Mouse (Mus musculus): Measurements from ENCODE around the gene Cpm. TPM values are rescaled to one million over a fixed set of nuclear protein-coding genes. Genes with fewer than 3 reads are reported as not detected.

Gene Cpm
- total and polyA plus RNA-seq, 2 experiments = 0.80 to 1.4 TPM

DNA sequence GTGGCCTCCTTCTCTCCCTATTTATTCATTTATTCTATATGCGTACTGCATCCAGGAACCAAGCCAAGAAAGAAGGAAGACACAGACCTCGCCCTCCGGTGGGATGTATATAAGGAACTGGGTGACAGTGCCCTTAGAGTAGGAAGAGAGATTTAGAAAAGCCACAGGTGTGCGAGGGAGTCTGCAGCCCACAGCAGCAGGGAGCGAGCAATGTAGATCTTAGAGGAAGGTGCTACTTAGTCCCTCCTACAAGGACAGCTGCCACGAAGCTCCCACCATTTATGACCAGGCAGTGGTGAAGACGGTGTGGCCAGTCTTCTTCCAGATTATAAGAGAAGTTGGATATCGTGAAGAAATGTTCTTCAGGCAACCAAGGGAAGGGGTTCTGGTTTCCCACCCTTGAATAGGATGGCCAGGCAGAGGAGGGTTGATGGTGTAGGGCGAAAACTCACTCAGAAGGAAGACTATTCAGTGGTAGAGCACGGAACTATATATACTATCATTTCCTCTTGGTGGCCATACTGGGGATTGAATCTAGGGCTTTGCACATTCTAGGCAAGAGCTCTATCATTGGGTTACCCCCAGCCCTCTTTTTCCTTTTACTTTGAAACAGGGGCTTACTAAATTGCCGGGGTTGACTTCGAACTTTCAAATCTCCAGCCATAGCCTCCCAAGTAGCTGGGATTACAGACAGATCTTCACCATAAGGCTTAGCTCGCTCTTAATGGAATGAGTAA is 42.8 kb downstream of the Cpm start:
- TF ChIP-seq CTCF (IDR thresholded peaks at IDR 0.05; ENCODE audit: low read depth, low read length) (no peak), POLR2A (IDR thresholded peaks at IDR 0.05; ENCODE audit: extremely low read depth, insufficient read depth, low read length) (no peak)
- Histone ChIP-seq H3K27ac (replicated peaks; ENCODE audit: insufficient read depth, low read depth, low read length) (no peak overlapping the region), H3K27me3 (ENCODE audit: control insufficient read depth, insufficient read depth, low read length) (no peaks in the 10 kb centered on the region), H3K36me3 (ENCODE audit: control insufficient read depth, insufficient read depth, low read length) (no peaks in the 10 kb centered on the region), H3K79me2 (ENCODE audit: control insufficient read depth, insufficient read depth, low read length) (no peaks in the 10 kb centered on the region), H3K4me3 (ENCODE audit: insufficient read depth, low read depth, low read length) (no peak overlapping the region), H3K9ac (ENCODE audit: low read depth, low read length) (no peak overlapping the region), H3K4me1 (ENCODE audit: control insufficient read depth, insufficient read depth, low read length) (peaks cover 2% of the 10 kb centered on the region; the same call in 1 of the 2 replicates)
- 92% methylated on average over 13 of the region's 13 CpGs for WGBS
- no peak for DNase-seq (ENCODE audit: extremely low read depth, low read depth, low spot score)

DNA sequence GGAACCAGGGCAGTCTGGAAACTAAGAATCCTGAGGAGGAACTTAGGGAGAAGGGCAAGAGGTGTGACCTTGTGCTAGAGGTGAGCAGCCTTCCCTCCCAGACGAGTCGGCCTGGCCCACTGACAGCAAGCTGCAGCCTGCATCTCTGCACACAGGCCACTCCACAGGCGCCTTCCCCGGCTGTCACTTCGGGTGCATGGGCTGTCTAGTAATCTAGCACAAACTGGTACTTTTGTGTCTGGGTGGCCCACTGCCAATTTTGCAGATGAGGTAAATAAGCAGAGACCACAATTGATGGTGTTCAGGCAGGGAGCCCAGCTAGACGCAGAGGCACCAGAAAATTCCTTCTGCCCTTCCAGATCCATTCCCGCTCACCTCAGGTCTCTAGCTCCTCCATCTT is 43.4 kb downstream of the Cpm start:
- no peak for TF ChIP-seq CTCF (IDR thresholded peaks at IDR 0.05; ENCODE audit: low read depth, low read length)
- TF ChIP-seq POLR2A (IDR thresholded peaks at IDR 0.05; ENCODE audit: extremely low read depth, insufficient read depth, low read length) = no peak
- no peaks in the 10 kb centered on the region for H3K27me3 ChIP-seq (ENCODE audit: control insufficient read depth, insufficient read depth, low read length)
- no peak overlapping the region for H3K4me3 ChIP-seq (ENCODE audit: insufficient read depth, low read depth, low read length)
- H3K9ac ChIP-seq (ENCODE audit: low read depth, low read length) = no peak overlapping the region
- H3K4me1 ChIP-seq (ENCODE audit: control insufficient read depth, insufficient read depth, low read length) = peaks cover 2% of the 10 kb centered on the region; the same call in 1 of the 2 replicates
- DNase-seq (ENCODE audit: extremely low read depth, low read depth, low spot score) = no peak
- no peak overlapping the region for H3K27ac ChIP-seq (replicated peaks; ENCODE audit: insufficient read depth, low read depth, low read length)
- WGBS = 74% methylated on average over 7 of the region's 7 CpGs
- no peaks in the 10 kb centered on the region for H3K79me2 ChIP-seq (ENCODE audit: control insufficient read depth, insufficient read depth, low read length)
- no peaks in the 10 kb centered on the region for H3K36me3 ChIP-seq (ENCODE audit: control insufficient read depth, insufficient read depth, low read length)

DNA sequence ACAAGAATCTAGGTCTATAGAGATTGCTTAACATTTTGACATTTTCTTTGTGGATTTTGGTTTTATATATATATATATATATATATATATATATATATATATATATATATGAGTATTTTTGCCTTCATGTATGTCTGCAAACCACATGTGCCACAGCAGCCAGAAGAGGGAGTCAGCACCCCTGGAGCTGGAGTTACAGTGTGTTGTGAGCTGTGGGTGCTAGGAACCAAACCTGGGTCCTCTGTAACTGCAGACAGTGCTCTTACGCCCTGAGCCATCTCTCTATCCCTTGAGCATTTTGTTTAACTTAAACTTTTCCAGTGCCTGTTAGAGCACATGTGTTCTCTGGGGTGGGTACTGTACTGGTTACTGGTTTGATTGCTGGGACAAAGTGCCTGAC is 44.6 kb downstream of the Cpm start:
- H3K4me1 ChIP-seq (ENCODE audit: control insufficient read depth, insufficient read depth, low read length) = peaks cover 2% of the 10 kb centered on the region; the same call in 1 of the 2 replicates
- H3K36me3 ChIP-seq (ENCODE audit: control insufficient read depth, insufficient read depth, low read length) = no peaks in the 10 kb centered on the region
- 95% methylated on average over 1 of the region's 1 CpGs for WGBS
- no peak overlapping the region for H3K9ac ChIP-seq (ENCODE audit: low read depth, low read length)
- no peak overlapping the region for H3K27ac ChIP-seq (replicated peaks; ENCODE audit: insufficient read depth, low read depth, low read length)
- no peak overlapping the region for H3K4me3 ChIP-seq (ENCODE audit: insufficient read depth, low read depth, low read length)
- H3K79me2 ChIP-seq (ENCODE audit: control insufficient read depth, insufficient read depth, low read length) = no peaks in the 10 kb centered on the region
- TF ChIP-seq POLR2A (IDR thresholded peaks at IDR 0.05; ENCODE audit: extremely low read depth, insufficient read depth, low read length) (no peak), CTCF (IDR thresholded peaks at IDR 0.05; ENCODE audit: low read depth, low read length) (no peak)
- H3K27me3 ChIP-seq (ENCODE audit: control insufficient read depth, insufficient read depth, low read length) = no peaks in the 10 kb centered on the region
- no peak for DNase-seq (ENCODE audit: extremely low read depth, low read depth, low spot score)

DNA sequence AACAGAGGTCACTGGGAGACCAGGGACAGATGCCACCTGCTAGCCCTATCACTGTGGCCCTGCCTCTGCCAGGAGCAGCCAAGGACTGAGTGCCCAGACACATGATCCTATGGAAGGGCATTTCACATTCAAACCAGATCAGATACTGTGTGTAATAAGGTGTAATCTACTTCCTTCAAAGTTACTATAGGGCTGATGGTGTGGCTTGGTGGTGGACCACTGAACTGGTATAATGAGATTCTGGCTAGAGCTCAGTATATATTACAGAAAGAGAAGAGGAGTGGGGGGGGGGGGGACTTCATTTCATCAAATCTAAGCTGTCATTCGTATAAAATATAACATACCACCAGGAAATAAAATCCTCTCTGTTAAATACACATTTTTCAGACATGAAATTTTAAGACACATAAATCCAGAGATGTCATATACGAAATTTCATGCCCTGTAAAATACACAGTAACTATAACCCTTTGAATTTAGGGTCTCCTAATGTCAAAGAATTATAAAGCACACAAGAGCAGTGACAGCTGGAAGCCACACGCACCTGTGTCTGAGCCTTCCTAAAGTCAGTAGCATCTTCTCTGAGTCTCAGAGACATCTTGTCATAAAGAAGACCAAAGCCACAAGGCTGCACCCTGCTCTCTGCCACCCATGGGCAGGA is 45.2 kb downstream of the Cpm start:
- H3K36me3 ChIP-seq (ENCODE audit: control insufficient read depth, insufficient read depth, low read length) = no peaks in the 10 kb centered on the region
- no peaks in the 10 kb centered on the region for H3K27me3 ChIP-seq (ENCODE audit: control insufficient read depth, insufficient read depth, low read length)
- H3K27ac ChIP-seq (replicated peaks; ENCODE audit: insufficient read depth, low read depth, low read length) = no peak overlapping the region
- TF ChIP-seq POLR2A (IDR thresholded peaks at IDR 0.05; ENCODE audit: extremely low read depth, insufficient read depth, low read length) = no peak
- TF ChIP-seq CTCF (IDR thresholded peaks at IDR 0.05; ENCODE audit: low read depth, low read length) = no peak
- no peak for DNase-seq (ENCODE audit: extremely low read depth, low read depth, low spot score)
- no peak overlapping the region for H3K9ac ChIP-seq (ENCODE audit: low read depth, low read length)
- H3K4me3 ChIP-seq (ENCODE audit: insufficient read depth, low read depth, low read length) = no peak overlapping the region
- WGBS = 93% methylated on average over 3 of the region's 3 CpGs
- peaks cover under 1% of the 10 kb centered on the region; the same call in 1 of the 2 replicates for H3K4me1 ChIP-seq (ENCODE audit: control insufficient read depth, insufficient read depth, low read length)
- no peaks in the 10 kb centered on the region for H3K79me2 ChIP-seq (ENCODE audit: control insufficient read depth, insufficient read depth, low read length)

DNA sequence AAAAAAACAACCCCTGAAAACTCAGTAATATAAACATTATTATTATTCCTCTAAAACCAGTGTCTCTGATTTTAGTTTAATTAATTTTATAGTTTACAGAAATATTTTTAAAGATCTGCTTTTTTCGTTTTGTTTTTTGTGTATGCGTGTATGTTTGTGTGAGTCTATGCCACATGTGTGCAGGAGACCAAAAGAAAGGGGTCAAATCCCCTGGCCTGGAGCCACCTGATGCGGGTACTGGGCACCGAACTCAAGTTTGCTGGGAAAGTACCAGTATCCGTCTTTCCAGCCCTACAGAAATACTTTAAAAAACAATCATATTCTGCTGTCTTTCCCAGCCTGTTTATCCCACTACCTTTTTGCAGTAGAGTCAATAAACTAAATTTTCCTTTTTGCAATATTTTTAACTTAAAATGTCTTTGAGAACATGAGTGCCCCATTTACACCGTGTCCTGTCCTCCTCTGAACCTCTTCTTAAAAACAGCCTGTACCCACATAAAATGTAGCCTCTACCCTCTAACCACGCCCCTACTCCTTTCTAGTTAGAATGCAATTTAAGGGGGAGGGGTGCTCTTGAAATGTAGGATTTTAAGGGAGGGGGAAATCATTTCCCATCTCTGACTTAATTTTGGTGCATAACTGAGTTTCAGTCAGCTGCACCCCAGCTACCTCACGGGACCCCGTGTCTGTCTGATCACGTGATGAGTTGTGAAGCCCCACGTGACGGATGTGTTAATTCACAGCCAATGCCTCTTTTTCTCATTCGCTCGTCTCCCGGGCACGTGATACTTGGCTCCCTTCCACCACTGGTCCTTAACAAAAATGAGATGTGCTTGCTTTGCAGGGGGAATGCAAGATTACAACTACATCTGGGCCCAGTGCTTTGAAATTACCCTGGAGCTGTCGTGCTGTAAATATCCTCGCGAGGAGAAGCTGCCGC is 46.1 kb downstream of the Cpm start:
- TF ChIP-seq POLR2A (IDR thresholded peaks at IDR 0.05; ENCODE audit: extremely low read depth, insufficient read depth, low read length) (no peak), CTCF (IDR thresholded peaks at IDR 0.05; ENCODE audit: low read depth, low read length) (no peak)
- Histone ChIP-seq H3K4me1 (ENCODE audit: control insufficient read depth, insufficient read depth, low read length) (no peaks in the 10 kb centered on the region), H3K4me3 (ENCODE audit: insufficient read depth, low read depth, low read length) (no peak overlapping the region), H3K79me2 (ENCODE audit: control insufficient read depth, insufficient read depth, low read length) (no peaks in the 10 kb centered on the region), H3K36me3 (ENCODE audit: control insufficient read depth, insufficient read depth, low read length) (no peaks in the 10 kb centered on the region), H3K27ac (replicated peaks; ENCODE audit: insufficient read depth, low read depth, low read length) (no peak overlapping the region), H3K27me3 (ENCODE audit: control insufficient read depth, insufficient read depth, low read length) (no peaks in the 10 kb centered on the region), H3K9ac (ENCODE audit: low read depth, low read length) (no peak overlapping the region)
- no peak for DNase-seq (ENCODE audit: extremely low read depth, low read depth, low spot score)
- WGBS = 73% methylated on average over 20 of the region's 20 CpGs

Data from liver, adult 2 months (tissue).